Mouse (Mus musculus): ENCODE data around the gene Snx21. TPM values are rescaled to one million over a fixed set of nuclear protein-coding genes. Genes with fewer than 3 reads are reported as not detected.

Gene Snx21
- total RNA-seq (2021) = 10 to 100 TPM; 54.4 to 57.2 TPM
- long read RNA-seq, experiment 1, transcript Snx21-204 (3 exons, 1,825 nt) = major isoform, 5 of 22 reads
- long read RNA-seq, experiment 1, partial matches to known transcripts = 3 of 22 reads
- long read RNA-seq, experiment 1, other reads (novel, unspliced or antisense) = 12 of 22 reads
- long read RNA-seq, experiment 2, transcript Snx21-203 (2 exons, 1,243 nt) = major isoform, 7 of 24 reads
- long read RNA-seq, experiment 2, partial matches to known transcripts = 1 of 24 reads
- long read RNA-seq, experiment 2, other reads (novel, unspliced or antisense) = 12 of 24 reads

DNA sequence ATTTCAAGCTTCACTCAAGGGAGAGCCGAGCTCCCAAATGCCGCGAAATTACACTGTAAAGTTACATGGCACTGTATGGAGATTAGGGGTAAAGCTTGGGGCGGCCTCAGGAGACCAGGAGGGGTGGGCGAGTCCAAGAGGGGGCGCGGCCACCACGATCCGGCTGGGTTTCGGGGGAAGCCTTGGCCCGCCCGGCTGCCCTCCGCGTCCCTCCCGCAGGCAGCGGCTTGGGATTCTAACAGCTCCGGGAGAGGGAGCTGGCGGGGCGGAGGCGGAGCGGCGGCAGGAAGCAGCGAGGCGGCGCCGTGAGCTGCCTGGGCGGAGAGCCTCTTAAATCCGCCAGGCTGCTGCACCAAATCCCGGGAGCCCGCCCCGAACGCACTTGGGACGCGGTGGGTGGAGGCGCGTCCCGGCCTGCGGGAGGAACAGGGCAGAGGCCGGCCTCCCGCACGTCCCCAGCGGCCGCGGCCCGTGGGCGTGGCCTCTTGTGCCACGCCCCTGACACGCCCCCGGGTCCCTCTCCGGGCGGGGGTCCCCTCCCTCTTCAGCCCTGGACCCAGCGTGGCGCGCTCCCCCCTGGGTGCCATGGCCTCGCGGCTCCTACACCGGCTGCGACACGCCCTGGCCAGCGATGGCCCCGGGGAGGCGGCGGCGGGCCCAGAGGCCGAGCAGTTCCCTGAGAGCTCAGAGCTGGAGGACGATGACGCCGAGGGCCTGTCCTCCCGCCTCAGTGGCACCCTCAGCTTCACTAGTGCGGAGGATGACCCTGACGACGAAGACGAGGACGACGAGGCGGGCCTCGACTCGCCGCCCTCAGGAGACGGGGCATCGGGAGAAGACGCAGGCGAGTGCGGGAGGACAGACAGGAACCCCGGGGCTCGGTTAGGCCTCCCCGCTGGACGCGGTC is at the start of gene Snx21:
TSS of gene Snx21 (plus strand) at position 343 of the 907 bp plus-strand sequence.
- intact Hi-C loops (cut with DNase I) = loop anchor here (5.0 kb wide), 1 partner anchor 108 kb away; no protein-coding TSS in a partner anchor
- H3K4me3 ChIP-seq = peak within 1 kb of the TSS; percentile 89
- peak; percentile 48 for TF ChIP-seq CTCF (IDR thresholded peaks at IDR 0.05)
- DNase-seq (ENCODE audit: extremely low spot score in 1 of 2, low spot score in 2 of 2) = peak; percentile 87
- peak within 1 kb of the TSS; percentile 96 for H3K27ac ChIP-seq

DNA sequence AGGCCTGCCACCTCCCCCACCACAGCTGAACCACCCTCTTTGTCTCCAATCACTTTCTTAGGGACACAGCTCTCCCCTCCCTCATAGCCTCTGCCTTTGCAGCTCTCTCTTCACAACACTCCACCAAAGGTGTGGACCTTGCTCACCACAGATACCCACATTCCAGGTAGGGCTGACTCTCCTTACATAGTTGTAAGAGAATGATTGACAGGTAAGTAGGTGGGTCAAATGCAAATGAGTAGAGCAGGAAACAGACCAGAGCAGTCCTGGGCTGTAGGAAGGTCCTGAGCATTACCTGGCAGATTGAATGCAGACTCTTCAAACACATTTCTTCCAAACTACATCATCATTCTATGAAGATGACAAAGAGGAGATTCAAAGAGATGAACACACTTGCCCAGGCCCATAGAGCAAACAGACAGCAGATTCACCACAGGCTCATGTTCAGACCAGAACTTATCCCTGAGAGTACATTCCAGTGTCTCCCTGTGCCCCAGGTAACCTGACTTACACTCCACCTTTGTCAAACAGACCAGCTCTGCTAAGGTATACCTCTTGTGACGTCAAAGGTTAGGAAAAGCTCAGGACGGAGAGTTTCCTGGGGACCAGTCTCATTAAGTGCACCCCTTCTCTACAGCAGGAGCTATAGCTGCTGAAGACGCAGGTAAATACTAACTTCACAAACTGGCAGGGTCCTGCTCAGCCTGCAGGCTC is 48.1 kb upstream of the Snx21 start:
- Histone ChIP-seq H3K27ac (no peak overlapping the region), H3K4me3 (no peak overlapping the region)
- TF ChIP-seq CTCF (IDR thresholded peaks at IDR 0.05) = no peak
- intact Hi-C loops (cut with DNase I) = no loop called here
- no peak for DNase-seq (ENCODE audit: extremely low spot score in 1 of 2, low spot score in 2 of 2)

DNA sequence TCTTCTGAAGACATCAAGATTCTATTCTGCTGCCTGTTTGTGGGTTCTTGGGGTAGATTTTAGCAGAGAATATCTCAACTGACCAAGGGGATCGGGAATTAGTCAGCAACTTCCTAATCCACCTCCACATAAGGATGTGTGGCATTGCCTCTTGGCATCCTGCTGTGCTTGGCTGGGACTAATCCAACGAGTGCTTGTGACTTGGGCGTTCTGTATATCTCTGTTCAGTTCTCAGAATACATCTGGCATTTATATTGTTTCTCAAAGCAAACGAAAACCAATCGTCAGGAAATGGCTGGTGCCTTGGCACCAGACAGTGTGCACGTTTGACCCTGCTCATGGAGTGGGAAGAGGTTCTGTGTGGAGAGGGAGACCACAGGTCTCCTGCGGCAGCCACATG is 45.7 kb upstream of the Snx21 start:
- intact Hi-C loops (cut with DNase I) = loop anchor here (10.0 kb wide), 1 partner anchor 255 kb away; the partner anchor contains the start of gene Dbndd2
- DNase-seq (ENCODE audit: extremely low spot score in 1 of 2, low spot score in 2 of 2) = no peak
- no peak for TF ChIP-seq CTCF (IDR thresholded peaks at IDR 0.05)
- Histone ChIP-seq H3K27ac (no peak overlapping the region), H3K4me3 (no peak overlapping the region)

DNA sequence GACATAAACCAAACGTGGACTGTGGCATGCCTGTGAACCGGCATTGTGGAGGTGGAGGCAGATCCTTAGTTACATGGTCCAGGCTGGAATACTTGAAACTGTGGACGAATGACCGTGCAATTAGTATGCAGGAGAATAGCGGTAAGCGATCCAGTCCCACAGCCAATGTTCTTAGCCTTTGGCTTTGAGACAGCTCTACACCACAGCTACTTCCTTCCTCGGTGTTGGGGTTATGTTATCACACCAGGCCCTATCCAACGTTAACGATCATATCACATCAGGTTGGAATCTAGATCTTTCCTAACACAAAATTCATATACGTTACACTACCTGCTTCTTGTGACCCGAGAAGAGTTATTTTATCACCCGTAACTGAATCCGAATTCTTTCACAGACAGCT is 40.6 kb upstream of the Snx21 start:
- no peak for TF ChIP-seq CTCF (IDR thresholded peaks at IDR 0.05)
- H3K4me3 ChIP-seq = peak overlapping the region; percentile 87
- peak overlapping the region; percentile 80; the same call in 1 of the 2 replicates for H3K27ac ChIP-seq
- intact Hi-C loops (cut with DNase I) = loop anchor here (10.0 kb wide), 1 partner anchor 260 kb away; the partner anchor contains the start of gene Dbndd2
- DNase-seq (ENCODE audit: extremely low spot score in 1 of 2, low spot score in 2 of 2) = no peak

DNA sequence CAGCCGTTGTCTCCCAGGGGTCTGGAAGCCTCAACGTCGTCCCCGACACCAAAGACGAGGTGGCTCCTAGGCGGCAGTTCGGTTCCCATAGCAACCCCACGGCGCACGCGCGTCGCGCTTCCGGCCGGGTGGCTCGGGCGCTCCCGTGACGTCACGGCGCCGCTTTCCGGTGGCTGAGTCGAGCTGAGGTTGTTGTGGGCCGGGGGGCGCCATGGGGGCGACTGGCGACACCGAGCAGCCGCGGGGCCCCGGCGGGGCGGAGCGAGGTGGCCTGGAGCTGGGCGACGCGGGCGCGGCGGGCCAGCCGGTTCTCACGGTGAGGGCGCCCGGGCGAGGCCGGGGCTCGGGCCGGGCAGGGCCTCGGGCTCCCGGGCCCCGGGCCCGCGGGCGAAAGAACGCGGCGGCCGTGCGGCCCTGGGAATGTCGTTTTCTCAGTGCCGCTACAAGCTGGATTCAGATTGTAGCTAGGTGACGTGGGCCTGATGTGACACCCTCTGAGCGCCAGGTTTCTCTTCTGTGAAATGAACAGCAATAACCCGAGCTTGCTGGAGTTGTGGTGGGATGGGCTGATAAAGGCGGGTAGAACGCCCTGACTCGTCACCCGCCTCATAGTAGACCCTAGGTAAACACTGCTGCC is 39.7 kb upstream of the Snx21 start, which contains the start of the genes Wfdc3 and Dnttip1:
TSS of gene Wfdc3 (minus strand) at position 89 of the 637 bp plus-strand sequence.
TSS of gene Dnttip1 (plus strand) at position 141 of the 637 bp plus-strand sequence.
- DNase-seq (ENCODE audit: extremely low spot score in 1 of 2, low spot score in 2 of 2) = peak; percentile 96
- intact Hi-C loops (cut with DNase I) = loop anchor here (10.0 kb wide), 1 partner anchor 261 kb away; the partner anchor contains the start of gene Dbndd2
- Histone ChIP-seq H3K4me3 (peak within 1 kb of the TSS; percentile 87), H3K27ac (peak within 1 kb of the TSS; percentile 80)
- TF ChIP-seq CTCF (IDR thresholded peaks at IDR 0.05) = no peak

DNA sequence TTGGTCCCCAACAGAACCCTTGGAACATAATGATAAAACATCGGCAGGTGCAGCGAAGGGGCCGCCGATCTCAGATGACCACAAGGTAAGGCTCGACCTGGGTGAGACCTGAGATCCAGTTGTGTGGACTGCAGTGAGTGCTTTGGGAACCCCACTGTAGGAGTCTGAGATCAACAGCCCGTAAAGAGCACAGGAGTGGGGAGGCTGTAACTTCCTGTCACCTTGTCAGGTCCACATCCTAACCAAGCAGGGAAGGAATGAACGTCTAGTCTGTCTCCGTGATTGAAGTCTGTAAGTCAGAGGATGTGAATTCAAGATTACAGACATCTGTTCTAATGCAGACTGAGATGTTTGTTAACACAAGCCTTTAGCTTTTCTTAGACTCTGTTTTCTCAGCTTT is 38.9 kb upstream of the Snx21 start:
- intact Hi-C loops (cut with DNase I) = loop anchor here (10.0 kb wide), 1 partner anchor 262 kb away; the partner anchor contains the start of gene Dbndd2
- no peak for TF ChIP-seq CTCF (IDR thresholded peaks at IDR 0.05)
- Histone ChIP-seq H3K4me3 (peak overlapping the region; percentile 87), H3K27ac (no peak overlapping the region; the same call in 1 of the 2 replicates)
- no peak for DNase-seq (ENCODE audit: extremely low spot score in 1 of 2, low spot score in 2 of 2)

DNA sequence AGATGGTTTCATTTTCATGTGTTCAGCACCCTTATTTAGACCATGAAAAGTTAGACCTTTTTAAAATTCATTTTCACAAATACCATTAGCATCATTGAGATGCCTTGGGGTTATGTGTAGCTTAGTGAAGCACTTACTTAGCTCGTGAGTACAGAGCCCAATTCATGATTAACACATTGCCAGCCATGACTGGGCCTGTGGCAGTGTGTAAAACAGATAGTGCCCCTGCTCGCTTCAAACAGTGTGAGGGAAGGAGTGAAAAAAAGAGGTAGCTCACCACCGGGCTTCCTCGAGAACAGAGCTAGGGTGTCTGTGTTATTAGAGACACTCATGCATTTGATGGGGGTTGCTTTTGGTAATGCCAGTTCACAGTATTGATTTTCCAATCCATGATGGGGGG is 37.4 kb upstream of the Snx21 start:
- intact Hi-C loops (cut with DNase I) = loop anchor here (10.0 kb wide), 1 partner anchor 263 kb away; the partner anchor contains the start of gene Dbndd2
- no peak for TF ChIP-seq CTCF (IDR thresholded peaks at IDR 0.05)
- Histone ChIP-seq H3K27ac (no peak overlapping the region), H3K4me3 (no peak overlapping the region)
- no peak for DNase-seq (ENCODE audit: extremely low spot score in 1 of 2, low spot score in 2 of 2)

DNA sequence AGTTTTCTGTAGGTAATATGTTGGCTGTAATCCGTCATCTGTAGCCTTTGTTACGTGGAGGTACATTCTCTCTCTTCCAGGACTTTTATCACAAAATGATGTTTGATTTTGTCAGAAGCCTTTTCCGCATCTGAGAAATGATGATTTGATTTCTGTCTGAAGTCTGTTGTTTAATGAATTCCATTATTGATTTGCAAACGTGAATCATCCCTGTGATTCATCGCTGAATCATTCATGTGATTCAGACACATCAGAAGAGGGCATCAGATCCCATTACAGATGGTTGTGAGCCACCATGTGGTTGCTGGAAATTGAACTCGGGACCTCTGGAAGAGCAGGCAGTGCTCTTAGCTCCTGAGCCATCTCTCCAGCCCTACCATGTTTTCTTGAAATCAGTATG is 36.6 kb upstream of the Snx21 start:
- H3K4me3 ChIP-seq = no peak overlapping the region
- no peak for TF ChIP-seq CTCF (IDR thresholded peaks at IDR 0.05)
- no peak overlapping the region for H3K27ac ChIP-seq
- intact Hi-C loops (cut with DNase I) = loop anchor here (10.0 kb wide), 1 partner anchor 264 kb away; the partner anchor contains the start of gene Dbndd2
- DNase-seq (ENCODE audit: extremely low spot score in 1 of 2, low spot score in 2 of 2) = no peak

DNA sequence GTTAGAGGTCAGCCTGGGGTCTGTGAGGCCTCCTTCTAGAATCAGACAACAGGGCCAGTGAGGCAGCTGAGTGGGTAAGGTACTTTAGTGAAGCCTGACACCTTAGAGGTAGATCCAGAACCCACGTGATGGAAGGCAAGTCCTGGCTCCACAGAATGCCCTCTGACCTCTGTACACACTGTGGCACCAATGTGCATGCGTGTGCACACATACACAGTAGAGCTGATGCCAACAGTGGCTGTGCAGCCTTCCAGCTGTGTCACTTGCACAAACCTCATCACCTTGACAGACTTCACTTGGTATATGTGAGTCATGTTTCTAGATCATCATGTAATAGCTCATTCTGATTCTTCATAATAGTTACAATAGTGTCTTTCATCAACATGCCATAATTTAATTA is 33.2 kb upstream of the Snx21 start:
- TF ChIP-seq CTCF (IDR thresholded peaks at IDR 0.05) = no peak
- intact Hi-C loops (cut with DNase I) = no loop called here
- no peak overlapping the region for H3K4me3 ChIP-seq
- DNase-seq (ENCODE audit: extremely low spot score in 1 of 2, low spot score in 2 of 2) = no peak
- H3K27ac ChIP-seq = no peak overlapping the region

DNA sequence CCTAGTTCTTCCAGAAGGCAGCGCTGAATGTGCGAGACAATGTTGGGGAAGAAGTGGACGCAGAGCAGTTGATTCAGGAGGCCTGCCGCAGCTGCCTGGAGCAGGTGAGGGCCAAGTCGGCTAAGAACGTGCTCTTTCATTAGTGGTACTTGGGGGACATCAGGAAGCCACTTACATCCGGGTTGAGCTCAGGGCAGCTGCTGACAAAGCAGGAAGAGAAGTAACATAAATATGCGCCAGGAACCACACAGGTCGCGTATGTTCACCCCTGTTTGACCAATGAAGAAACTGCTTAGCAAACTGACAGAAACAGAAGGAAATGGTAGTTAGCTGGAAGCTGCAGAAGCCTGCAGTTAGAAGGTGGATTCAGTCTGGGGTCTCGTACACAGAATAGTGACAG is 31.5 kb upstream of the Snx21 start:
- DNase-seq (ENCODE audit: extremely low spot score in 1 of 2, low spot score in 2 of 2) = no peak
- TF ChIP-seq CTCF (IDR thresholded peaks at IDR 0.05) = no peak
- H3K4me3 ChIP-seq = no peak overlapping the region
- intact Hi-C loops (cut with DNase I) = no loop called here
- no peak overlapping the region for H3K27ac ChIP-seq

DNA sequence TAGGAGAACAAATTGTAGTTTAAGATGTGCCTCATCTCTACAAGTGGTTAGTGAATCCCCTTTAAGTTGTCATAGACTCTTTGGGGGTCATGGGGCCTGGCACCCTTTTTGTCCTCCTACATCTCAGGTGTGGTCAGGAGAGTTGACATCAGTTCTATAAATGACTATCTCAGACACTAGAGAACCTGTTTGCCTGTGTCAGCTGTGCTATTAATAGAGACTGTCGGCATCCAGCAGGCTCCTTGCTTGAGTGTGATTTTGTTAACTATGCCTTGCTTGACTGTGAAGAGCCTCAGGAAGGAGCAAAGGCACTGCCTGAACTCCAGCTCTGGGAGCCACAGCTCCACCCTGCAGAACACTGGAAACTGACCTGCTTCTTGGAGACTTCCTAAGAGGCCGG is 30.8 kb upstream of the Snx21 start:
- Histone ChIP-seq H3K27ac (no peak overlapping the region), H3K4me3 (no peak overlapping the region)
- no peak for DNase-seq (ENCODE audit: extremely low spot score in 1 of 2, low spot score in 2 of 2)
- TF ChIP-seq CTCF (IDR thresholded peaks at IDR 0.05) = no peak
- intact Hi-C loops (cut with DNase I) = no loop called here

Data from left cerebral cortex, adult 2 months (tissue).